Mouse (Mus musculus) hindbrain, embryonic 11.5 days (tissue): ENCODE measurements around the gene Tacc2. TPM values are rescaled to one million over a fixed set of nuclear protein-coding genes. Genes with fewer than 3 reads are reported as not detected.
A peak's percentile ranks its signal among the peaks of the same experiment; 100 is the strongest.

Experiments
- ATAC-seq: fragments of 200-750 bp; cut with Nextera tagmentation; 2 replicates; pipeline ENCODE4 v1.8.0; 2017; ENCODE audit warnings: mild to moderate bottlenecking, moderate TSS enrichment, moderate library complexity; ENCODE audit not compliant: low FRiP score
- DNase-seq: peaks from one replicate; pipeline ENCODE4 v3.0.0-alpha.2; 2015; ENCODE audit warnings: low spot score
- H3K27ac ChIP-seq: fragments of 300-500 bp; sonication (generic); 2 replicates; pipeline ENCODE4 v1.5.1; 2014; ENCODE audit warnings: mild to moderate bottlenecking, low read depth, low read length
- H3K27me3 ChIP-seq: fragments of 300-500 bp; sonication (generic); 2 replicates; pipeline ENCODE4 v1.6.1; 2014; ENCODE audit warnings: mild to moderate bottlenecking, low read length, moderate library complexity, mixed read lengths; ENCODE audit not compliant: control insufficient read depth, insufficient read depth
- H3K36me3 ChIP-seq: fragments of 300-500 bp; sonication (generic); 2 replicates; pipeline ENCODE4 v1.6.1; 2014; ENCODE audit warnings: mild to moderate bottlenecking, low read length, moderate library complexity, mixed read lengths; ENCODE audit not compliant: control insufficient read depth, insufficient read depth
- H3K4me1 ChIP-seq: fragments of 300-500 bp; sonication (generic); replicated peaks from 2 replicates; pipeline ENCODE4 v1.6.1; 2014; ENCODE audit warnings: low read length, mixed read lengths; ENCODE audit not compliant: control insufficient read depth, insufficient read depth
- H3K4me2 ChIP-seq: fragments of 300-500 bp; sonication (generic); replicated peaks from 2 replicates; pipeline ENCODE4 v1.6.1; 2014; ENCODE audit warnings: mild to moderate bottlenecking, low read depth, low read length
- H3K4me3 ChIP-seq: fragments of 300-500 bp; sonication (generic); 2 replicates; pipeline ENCODE4 v1.5.1; 2014; ENCODE audit warnings: low read depth, low read length
- H3K9ac ChIP-seq: fragments of 300-500 bp; sonication (generic); 2 replicates; pipeline ENCODE4 v1.6.1; 2014; ENCODE audit warnings: low read depth, low read length
- H3K9me3 ChIP-seq: fragments of 300-500 bp; sonication (generic); 2 replicates; pipeline ENCODE4 v1.6.1; 2016; ENCODE audit warnings: low read length; ENCODE audit not compliant: control insufficient read depth
- WGBS: fragments of 180-500 bp; shearing (Covaris S2); extraction: QIAGEN DNeasy Blood & Tissue Kit; methylation state at CpG from one replicate; pipeline ENCODE4 v1.1.7; 2014; 5-methylcytosine and 5-hydroxymethylcytosine counted together
- polyA plus RNA-seq: library from polyadenylated mRNA; unstranded; fragments of >200 nt; fragmentation: Nextera tagmentation; extraction: Ambion mirVana; gene quantifications from 2 replicates; pipeline ENCODE4 v1.2.1, GENCODE M21; 2014

Gene Tacc2
- polyA plus RNA-seq, 1 experiment from 2014 or later: 46.8 TPM

DNA sequence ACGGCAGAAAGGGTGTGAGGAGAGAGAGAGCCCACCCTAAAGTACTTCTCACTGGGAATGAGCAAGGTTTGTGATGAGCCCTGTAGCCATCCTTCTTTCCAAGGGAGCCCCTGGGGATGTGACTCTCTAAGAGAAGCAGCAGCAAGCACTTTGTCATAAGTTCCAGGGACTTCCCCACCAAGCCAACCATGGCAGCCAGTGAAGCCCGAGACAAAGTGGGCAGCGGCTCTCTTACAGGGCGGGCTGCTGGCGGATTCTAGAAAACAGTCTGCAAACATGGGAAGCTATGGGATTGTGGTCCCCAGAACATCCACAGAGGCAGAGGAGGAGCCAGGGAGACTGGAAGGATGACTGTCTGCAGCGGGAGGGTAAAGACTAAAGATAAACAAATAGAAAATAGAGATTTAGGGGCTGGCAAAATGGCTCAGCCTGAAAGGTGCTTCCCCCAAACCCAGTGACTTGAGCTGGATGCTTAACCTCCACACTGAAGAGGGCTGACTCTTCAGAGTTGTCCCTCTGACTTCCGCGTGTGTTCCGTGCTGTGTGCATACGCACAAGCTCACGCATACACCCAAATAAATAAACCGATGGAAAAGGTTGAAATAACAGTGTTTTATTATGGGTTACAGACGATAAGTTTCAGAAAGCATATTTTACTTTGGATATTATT is 118.6 kb downstream of the Tacc2 start:
- Histone ChIP-seq H3K9ac (no peak overlapping the region), H3K9me3 (no peaks in the 10 kb centered on the region), H3K27me3 (no peaks in the 10 kb centered on the region), H3K4me1 (peaks cover 13% of the 10 kb centered on the region), H3K27ac (no peak overlapping the region), H3K4me3 (no peak overlapping the region), H3K36me3 (no peaks in the 10 kb centered on the region), H3K4me2 (0 out of 2 replicates have a peak overlapping the region, but pooled peaks have one; percentile 2)
- DNase-seq (no peak), ATAC-seq (no peak)
- WGBS: 72% methylated on average over 13 of the region's 13 CpGs

DNA sequence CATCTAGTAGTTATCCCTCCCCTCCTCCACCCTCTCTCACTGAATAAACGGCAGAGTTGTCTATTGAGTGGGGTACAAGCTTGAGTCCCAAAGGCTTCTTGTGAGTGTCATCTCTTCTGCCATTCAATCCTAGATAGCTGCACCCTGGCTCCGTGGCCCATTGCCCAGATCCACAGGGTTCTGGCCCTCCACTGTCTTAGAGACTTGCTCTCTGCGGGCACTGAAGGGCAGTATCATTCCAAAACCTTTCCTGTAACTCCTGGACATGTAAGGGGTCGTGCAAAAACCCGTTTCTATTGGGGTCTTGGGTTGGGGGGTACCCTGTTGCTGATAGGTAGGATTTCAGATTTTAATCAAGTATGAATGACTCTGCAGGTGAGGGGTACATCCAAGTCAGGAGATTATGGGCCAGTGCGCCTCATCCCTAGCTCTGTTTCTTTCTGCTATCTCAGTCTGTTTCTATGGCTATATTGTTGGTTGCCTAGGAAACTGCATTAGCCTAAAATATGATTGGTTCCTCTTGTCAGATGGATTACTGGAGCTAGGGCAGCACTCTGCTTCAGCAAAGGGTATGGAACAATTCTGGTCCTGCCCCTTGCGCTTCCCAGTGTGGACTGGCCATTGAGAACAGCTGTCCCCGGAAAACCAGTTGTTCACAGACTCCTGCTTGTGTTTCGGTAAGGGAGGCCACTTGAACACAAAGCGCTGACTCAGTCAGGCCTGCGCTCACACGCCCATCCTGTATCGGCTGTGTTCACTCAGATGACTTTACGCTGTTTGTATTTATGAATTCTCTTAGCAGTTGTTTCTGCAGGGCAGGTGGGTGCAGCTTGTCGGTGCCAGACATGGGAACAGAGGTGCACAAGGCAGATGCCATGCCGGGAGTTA is 119.4 kb downstream of the Tacc2 start:
- ATAC-seq (no peak), DNase-seq (no peak)
- H3K9me3 ChIP-seq: no peaks in the 10 kb centered on the region
- 84% methylated on average over 16 of the region's 16 CpGs for WGBS
- no peaks in the 10 kb centered on the region for H3K27me3 ChIP-seq
- no peak overlapping the region for H3K27ac ChIP-seq
- H3K4me3 ChIP-seq: no peak overlapping the region
- H3K4me2 ChIP-seq: no peak overlapping the region
- H3K9ac ChIP-seq: no peak overlapping the region
- H3K36me3 ChIP-seq: no peaks in the 10 kb centered on the region
- peaks cover 13% of the 10 kb centered on the region for H3K4me1 ChIP-seq

DNA sequence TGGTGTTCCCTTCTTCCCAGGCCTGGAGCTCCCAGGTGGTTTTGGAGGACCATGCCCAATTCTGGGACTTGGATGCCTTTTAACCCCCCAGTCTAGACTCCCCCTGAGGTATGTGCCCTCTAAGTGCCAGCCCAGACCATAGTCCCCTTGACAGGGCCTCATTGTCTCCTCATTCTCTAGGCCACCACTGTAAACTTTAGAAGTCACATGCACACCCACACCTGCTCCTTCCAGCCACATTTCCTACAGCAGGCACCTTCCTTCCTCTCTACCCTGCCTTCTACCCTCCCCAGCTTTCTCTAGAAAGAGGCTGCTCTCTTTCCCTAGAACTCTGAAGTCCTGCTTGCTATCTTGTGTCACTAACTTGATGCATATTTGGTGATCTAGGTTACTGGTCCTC is 121.2 kb downstream of the Tacc2 start:
- Histone ChIP-seq H3K4me2 (no peak overlapping the region), H3K36me3 (no peaks in the 10 kb centered on the region), H3K4me3 (no peak overlapping the region), H3K27ac (no peak overlapping the region), H3K9me3 (no peaks in the 10 kb centered on the region), H3K9ac (no peak overlapping the region), H3K27me3 (no peaks in the 10 kb centered on the region), H3K4me1 (peaks cover 13% of the 10 kb centered on the region)
- DNase-seq (no peak), ATAC-seq (no peak)

DNA sequence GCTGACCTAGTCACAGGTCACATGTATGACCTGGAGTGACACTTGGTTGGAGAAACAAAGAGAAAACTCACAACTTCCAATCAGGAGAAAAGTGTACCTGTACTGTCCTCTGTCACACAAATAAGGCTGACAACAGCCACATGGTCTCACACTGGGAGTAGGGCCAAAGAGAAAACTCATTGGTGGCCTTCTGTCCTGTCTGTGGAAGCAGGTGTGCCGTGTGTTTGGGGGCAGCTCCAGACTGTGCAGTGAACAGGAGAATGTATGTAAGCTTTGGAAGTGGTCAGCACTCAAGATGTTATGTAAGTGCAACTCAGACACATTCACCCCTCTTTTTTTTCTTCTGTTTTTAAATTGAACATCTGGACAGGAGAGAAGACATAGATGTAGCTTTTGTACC is 124.1 kb downstream of the Tacc2 start:
- H3K27ac ChIP-seq: no peak overlapping the region
- ATAC-seq (no peak), DNase-seq (no peak)
- no peak overlapping the region for H3K4me2 ChIP-seq
- H3K36me3 ChIP-seq: no peaks in the 10 kb centered on the region
- peaks cover 3% of the 10 kb centered on the region for H3K4me1 ChIP-seq
- no peaks in the 10 kb centered on the region for H3K9me3 ChIP-seq
- WGBS: 71% methylated on average over 1 of the region's 1 CpGs
- no peak overlapping the region for H3K9ac ChIP-seq
- H3K4me3 ChIP-seq: no peak overlapping the region
- H3K27me3 ChIP-seq: no peaks in the 10 kb centered on the region

DNA sequence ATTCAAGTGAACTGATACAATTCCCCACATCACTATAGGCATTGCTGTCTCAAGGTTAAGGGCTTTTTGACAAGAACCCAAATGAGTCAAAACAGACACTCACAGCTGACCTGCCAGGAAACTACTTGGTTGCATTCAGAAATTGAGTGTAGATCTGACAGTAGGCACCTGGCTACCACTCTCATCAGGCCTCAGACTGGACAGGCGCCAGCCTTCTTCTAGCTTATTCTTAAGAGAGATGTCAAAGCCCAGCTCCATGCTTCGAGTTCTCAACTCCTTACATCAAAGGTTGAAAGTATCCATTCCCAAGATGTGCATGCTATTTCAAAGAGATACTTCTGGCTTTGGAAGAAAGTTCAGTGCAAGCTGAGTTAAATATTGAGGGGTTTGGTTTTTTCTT is 128.0 kb downstream of the Tacc2 start:
- Histone ChIP-seq H3K9me3 (no peaks in the 10 kb centered on the region), H3K27me3 (no peaks in the 10 kb centered on the region), H3K27ac (no peak overlapping the region), H3K9ac (no peak overlapping the region), H3K4me1 (peaks cover 2% of the 10 kb centered on the region; the same call in 1 of the 2 replicates), H3K4me2 (no peak overlapping the region), H3K4me3 (no peak overlapping the region), H3K36me3 (no peaks in the 10 kb centered on the region)
- 97% methylated on average over 2 of the region's 2 CpGs for WGBS
- no peak for ATAC-seq
- DNase-seq: no peak

DNA sequence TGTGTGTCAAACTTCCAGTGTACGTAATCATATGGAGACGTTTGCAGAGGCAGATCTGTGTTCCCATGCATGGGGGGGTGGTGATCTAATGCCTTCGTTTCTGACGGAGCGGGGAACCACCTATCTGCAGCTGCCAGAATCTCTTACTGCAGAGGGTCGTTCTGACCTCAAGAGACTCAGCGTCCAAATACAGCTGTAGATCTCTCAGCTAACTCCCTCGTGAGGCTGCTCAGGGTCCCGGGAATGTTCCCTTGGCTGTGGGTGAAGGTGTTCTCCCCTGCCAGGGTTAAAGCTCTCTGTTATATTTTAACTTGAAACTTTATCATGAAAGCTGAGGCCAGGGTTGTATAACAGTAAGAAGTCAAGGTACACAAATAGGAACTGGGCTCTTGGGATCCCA is 131.7 kb downstream of the Tacc2 start:
- Histone ChIP-seq H3K27ac (no peak overlapping the region), H3K4me1 (peaks cover 2% of the 10 kb centered on the region; the same call in 1 of the 2 replicates), H3K27me3 (no peaks in the 10 kb centered on the region), H3K4me3 (no peak overlapping the region), H3K4me2 (no peak overlapping the region), H3K9ac (no peak overlapping the region), H3K9me3 (no peaks in the 10 kb centered on the region), H3K36me3 (no peaks in the 10 kb centered on the region)
- DNase-seq: no peak
- WGBS: 70% methylated on average over 9 of the region's 9 CpGs
- no peak for ATAC-seq

DNA sequence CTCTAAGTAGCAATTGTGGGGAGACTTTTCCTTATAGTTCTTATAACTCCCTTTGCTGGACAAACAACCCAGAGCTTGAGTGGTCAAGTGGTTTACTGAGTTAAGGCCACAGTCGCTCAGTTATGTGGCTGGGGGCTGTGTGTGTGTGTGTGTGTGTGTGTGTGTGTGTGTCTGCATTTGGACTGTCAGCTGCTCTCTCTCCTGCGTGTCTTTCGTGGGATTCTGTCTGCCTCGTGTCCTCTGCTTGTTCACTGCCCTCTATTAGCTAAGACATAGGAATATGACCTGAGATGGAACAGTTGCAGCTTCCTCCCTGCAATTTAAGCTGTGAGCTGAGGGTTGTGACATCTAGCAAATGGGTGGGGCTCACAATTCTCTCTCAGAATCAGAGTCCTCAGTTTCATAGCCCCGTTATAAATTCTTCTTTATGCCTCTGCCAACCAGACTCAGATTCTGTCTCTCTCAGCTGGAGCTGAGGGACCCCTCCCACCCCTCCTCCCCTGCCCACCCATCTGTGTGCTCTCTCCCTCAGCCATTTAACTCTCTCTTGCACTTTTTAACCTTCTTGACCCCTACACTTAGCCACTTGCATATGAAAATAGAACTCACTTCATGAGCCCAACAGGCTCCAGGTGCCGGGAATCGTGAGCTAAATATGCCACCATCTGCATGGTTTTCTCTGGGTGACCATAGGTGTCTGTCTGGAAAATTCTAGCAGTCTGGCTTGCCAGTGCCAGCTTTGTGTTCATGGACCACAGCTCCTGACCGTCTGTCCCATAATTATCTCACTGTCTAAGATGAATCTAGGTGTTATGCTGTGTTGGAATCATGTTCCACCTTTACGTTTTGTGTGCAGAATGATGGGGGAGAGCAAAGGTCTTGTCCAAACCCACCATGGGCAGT is 132.4 kb downstream of the Tacc2 start:
- Histone ChIP-seq H3K27ac (0 out of 2 replicates have a peak overlapping the region, but pooled peaks have one; percentile 24), H3K36me3 (no peaks in the 10 kb centered on the region), H3K4me2 (no peak overlapping the region), H3K27me3 (no peaks in the 10 kb centered on the region), H3K4me3 (no peak overlapping the region), H3K4me1 (peaks cover 2% of the 10 kb centered on the region; the same call in 1 of the 2 replicates), H3K9me3 (no peaks in the 10 kb centered on the region), H3K9ac (no peak overlapping the region)
- ATAC-seq (no peak), DNase-seq (no peak)
- WGBS: 69% methylated on average over 9 of the region's 9 CpGs

DNA sequence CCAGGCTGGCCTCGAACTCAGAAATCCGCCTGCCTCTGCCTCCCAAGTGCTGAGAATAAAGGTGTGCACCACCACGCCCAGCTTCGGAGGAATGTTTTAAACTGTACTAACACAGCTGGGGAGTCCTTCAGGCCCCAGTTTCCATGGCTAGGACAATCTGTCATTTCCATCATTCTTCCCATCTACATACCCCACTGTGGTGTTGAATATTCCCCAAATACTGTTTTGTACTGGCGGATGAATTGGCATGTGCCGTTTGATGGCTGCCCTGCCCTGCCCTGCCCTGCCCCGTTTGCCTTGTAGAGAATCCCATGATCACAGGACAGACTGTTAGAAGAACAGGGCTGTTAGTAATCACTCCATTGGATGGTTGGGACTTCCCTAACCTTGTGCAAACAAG is 134.6 kb downstream of the Tacc2 start:
- Histone ChIP-seq H3K9me3 (no peaks in the 10 kb centered on the region), H3K9ac (no peak overlapping the region), H3K4me2 (no peak overlapping the region), H3K4me1 (peaks cover 2% of the 10 kb centered on the region; the same call in 1 of the 2 replicates), H3K27ac (no peak overlapping the region), H3K27me3 (no peaks in the 10 kb centered on the region), H3K36me3 (peaks cover 3% of the 10 kb centered on the region; the same call in 1 of the 2 replicates), H3K4me3 (no peak overlapping the region)
- WGBS: 96% methylated on average over 6 of the region's 7 CpGs
- DNase-seq (no peak), ATAC-seq (no peak)
